Mouse (Mus musculus) lung, postnatal 0 days (tissue): ENCODE results near the gene Olfr110. TPM values are rescaled to one million over a fixed set of nuclear protein-coding genes. Genes with fewer than 3 reads are reported as not detected.
"Not testable (repeated sequence)": the region's sequence is repeated elsewhere in the genome, so short reads cannot be mapped to it uniquely, and the experiment has no call there.

Experiments
- ATAC-seq: fragments of 200-750 bp; cut with Nextera tagmentation; 2 replicates; pipeline ENCODE4 v1.8.0; 2017; ENCODE audit warnings: moderate library complexity
- DNase-seq: peaks from one replicate; pipeline ENCODE4 v3.0.0-alpha.2; 2016; ENCODE audit warnings: low spot score
- H3K27ac ChIP-seq: fragments of 300-500 bp; sonication (generic); 2 replicates; pipeline ENCODE4 v1.5.1; 2014; ENCODE audit warnings: antibody characterized with exemption, mild to moderate bottlenecking, low read length, mixed read lengths
- H3K27me3 ChIP-seq: fragments of 300-500 bp; sonication (generic); replicated peaks from 2 replicates; pipeline ENCODE4 v1.6.1; 2014; ENCODE audit warnings: low read length, mixed read lengths; ENCODE audit not compliant: insufficient read depth
- H3K36me3 ChIP-seq: fragments of 300-500 bp; sonication (generic); 2 replicates; pipeline ENCODE4 v1.6.1; 2014; ENCODE audit warnings: low read length, mixed read lengths; ENCODE audit not compliant: insufficient read depth
- H3K4me1 ChIP-seq: fragments of 300-500 bp; sonication (generic); 2 replicates; pipeline ENCODE4 v1.6.1; 2014; ENCODE audit warnings: antibody characterized with exemption, low read depth, low read length, mixed read lengths; ENCODE audit not compliant: insufficient read depth
- H3K4me2 ChIP-seq: fragments of 300-500 bp; sonication (generic); replicated peaks from 2 replicates; pipeline ENCODE4 v1.6.1; 2014; ENCODE audit warnings: low read depth, mild to moderate bottlenecking, low read length, moderate library complexity, mixed read lengths
- H3K4me3 ChIP-seq: fragments of 300-500 bp; sonication (generic); 2 replicates; pipeline ENCODE4 v1.5.1; 2014; ENCODE audit warnings: low read depth, low read length
- H3K9ac ChIP-seq: fragments of 300-500 bp; sonication (generic); replicated peaks from 2 replicates; pipeline ENCODE4 v1.6.1; 2014; ENCODE audit warnings: low read depth, mild to moderate bottlenecking
- H3K9me3 ChIP-seq: fragments of 300-500 bp; sonication (generic); 2 replicates; pipeline ENCODE4 v1.6.1; 2016; ENCODE audit warnings: low read length, mixed read lengths
- CTCF ChIP-seq: IDR thresholded peaks from 2 replicates; pipeline ENCODE4 v1.5.1; 2016; ENCODE audit warnings: antibody characterized with exemption, mild to moderate bottlenecking
- EP300 ChIP-seq: IDR thresholded peaks from 2 replicates; pipeline ENCODE4 v1.6.1; 2016; ENCODE audit warnings: antibody characterized with exemption, mild to moderate bottlenecking, control low read depth
- WGBS: fragments of 180-500 bp; shearing (Covaris S2); extraction: QIAGEN DNeasy Blood & Tissue Kit; methylation state at CpG from one replicate; pipeline ENCODE4 v1.1.7; 2014; 5-methylcytosine and 5-hydroxymethylcytosine counted together
- polyA plus RNA-seq: library from polyadenylated mRNA; unstranded; fragments of >200 nt; fragmentation: Nextera tagmentation; extraction: Ambion mirVana; gene quantifications from 2 replicates; pipeline ENCODE4 v1.2.1, GENCODE M21; 2015

Olfr110 gene
- polyA plus RNA-seq, result 0.13 TPM in 1 of 2 replicates, not detected in the other

- ATAC-seq (no peak), DNase-seq (no peak)
- Histone ChIP-seq H3K4me2 (no peak within 1 kb of the TSS), H3K9me3 (no peaks in the 10 kb centered on the region), H3K27ac (no peak within 1 kb of the TSS), H3K4me1 (no peaks in the 10 kb centered on the region), H3K4me3 (no peak within 1 kb of the TSS), H3K36me3 (no peaks in the 10 kb centered on the region), H3K27me3 (no peaks in the 10 kb centered on the region), H3K9ac (no peak within 1 kb of the TSS)
- TF ChIP-seq EP300, result no peak
- TF ChIP-seq CTCF, result no peak
- WGBS, result 46% methylated on average over 1 of the region's 1 CpGs
Measured at GRCm38 (mm10) chr17:37491930-37492518, at the start of gene Olfr110. Gene Olfr110 (plus strand): TSS chr17:37492468.

- Histone ChIP-seq H3K27ac (no peak within 1 kb of the TSS), H3K36me3 (no peaks in the 10 kb centered on the region), H3K9me3 (no peaks in the 10 kb centered on the region), H3K4me3 (no peak within 1 kb of the TSS), H3K4me2 (no peak within 1 kb of the TSS), H3K27me3 (no peaks in the 10 kb centered on the region), H3K4me1 (no peaks in the 10 kb centered on the region), H3K9ac (no peak within 1 kb of the TSS)
- TF ChIP-seq EP300, result no peak
- no peak for TF ChIP-seq CTCF
- ATAC-seq (no peak), DNase-seq (no peak)
- WGBS, result 95% methylated on average over 1 of the region's 1 CpGs
Measured at GRCm38 (mm10) chr17:37445180-37445579, 47.1 kb upstream of the Olfr110 start, which contains the start of gene Olfr108. Gene Olfr108 (plus strand): TSS chr17:37445480.

- Histone ChIP-seq H3K4me2 (no peak within 1 kb of the TSS), H3K27ac (no peak within 1 kb of the TSS), H3K36me3 (no peaks in the 10 kb centered on the region), H3K9ac (no peak within 1 kb of the TSS), H3K4me3 (no peak within 1 kb of the TSS), H3K9me3 (no peaks in the 10 kb centered on the region), H3K27me3 (no peaks in the 10 kb centered on the region), H3K4me1 (no peaks in the 10 kb centered on the region)
- TF ChIP-seq CTCF (no peak), EP300 (no peak)
- DNase-seq (no peak), ATAC-seq (no peak)
- WGBS, result 77% methylated on average over 1 of the region's 1 CpGs
Measured at GRCm38 (mm10) chr17:37458616-37459015, 33.7 kb upstream of the Olfr110 start, which contains the start of gene Olfr109. Gene Olfr109 (plus strand): TSS chr17:37458916.

GRCm38 (mm10) chr17:37483452-37483851 lies 8.8 kb upstream of the Olfr110 start, which contains the start of gene H2-M2:
Gene H2-M2 (minus strand): TSS chr17:37483552.
- 65% methylated on average over 2 of the region's 2 CpGs for WGBS
- ATAC-seq, result no peak
- Histone ChIP-seq H3K4me2 (no peak within 1 kb of the TSS), H3K27me3 (no peaks in the 10 kb centered on the region), H3K36me3 (no peaks in the 10 kb centered on the region), H3K9ac (no peak within 1 kb of the TSS), H3K4me1 (no peaks in the 10 kb centered on the region), H3K9me3 (no peaks in the 10 kb centered on the region), H3K4me3 (no peak within 1 kb of the TSS), H3K27ac (no peak within 1 kb of the TSS)
- no peak for DNase-seq
- TF ChIP-seq EP300, result no peak
- TF ChIP-seq CTCF, result no peak

GRCm38 (mm10) chr17:37507730-37508129 lies 15.5 kb downstream of the Olfr110 start, which contains the start of gene Olfr111:
Gene Olfr111 (plus strand): TSS chr17:37508030.
- Histone ChIP-seq H3K4me1 (no peaks in the 10 kb centered on the region), H3K36me3 (no peaks in the 10 kb centered on the region), H3K27ac (no peak within 1 kb of the TSS), H3K9me3 (no peaks in the 10 kb centered on the region), H3K9ac (no peak within 1 kb of the TSS), H3K4me3 (no peak within 1 kb of the TSS), H3K4me2 (no peak within 1 kb of the TSS), H3K27me3 (no peaks in the 10 kb centered on the region)
- DNase-seq (no peak), ATAC-seq (no peak)
- 80% methylated on average over 4 of the region's 4 CpGs for WGBS
- TF ChIP-seq EP300 (no peak), CTCF (no peak)

GRCm38 (mm10) chr17:37524612-37525011 lies 32.3 kb downstream of the Olfr110 start:
- ATAC-seq, H3K27ac ChIP-seq, H3K9ac ChIP-seq, H3K4me1 ChIP-seq, H3K9me3 ChIP-seq, H3K36me3 ChIP-seq, DNase-seq, H3K27me3 ChIP-seq, H3K4me2 ChIP-seq, H3K4me3 ChIP-seq: not testable (repeated sequence)

- not testable (repeated sequence) for H3K4me2 ChIP-seq, H3K9me3 ChIP-seq, ATAC-seq, H3K4me3 ChIP-seq, H3K27ac ChIP-seq, H3K36me3 ChIP-seq, H3K9ac ChIP-seq, H3K27me3 ChIP-seq, H3K4me1 ChIP-seq
- peak; percentile 4 for DNase-seq
- 37% methylated on average over 1 of the region's 1 CpGs for WGBS
Measured at GRCm38 (mm10) chr17:37525427-37525826, 33.2 kb downstream of the Olfr110 start.
